Mouse (Mus musculus) cortical plate, adult 2 months (tissue): ENCODE measurements around the gene Ptpn14.

Experiments used
- CTCF ChIP-seq: fragments of 200-500 bp; IDR thresholded peaks from 2 replicates; pipeline ENCODE4 v1.5.1; 2011; ENCODE audit warnings: mild to moderate bottlenecking, control low read depth, low read length; ENCODE audit not compliant: insufficient read depth; ENCODE audit errors: extremely low read depth
- POLR2A ChIP-seq: fragments of 200-500 bp; IDR thresholded peaks from 2 replicates; pipeline ENCODE4 v1.6.1; 2011; ENCODE audit warnings: mild to moderate bottlenecking, low read length, control low read depth; ENCODE audit not compliant: insufficient read depth; ENCODE audit errors: extremely low read depth

DNA sequence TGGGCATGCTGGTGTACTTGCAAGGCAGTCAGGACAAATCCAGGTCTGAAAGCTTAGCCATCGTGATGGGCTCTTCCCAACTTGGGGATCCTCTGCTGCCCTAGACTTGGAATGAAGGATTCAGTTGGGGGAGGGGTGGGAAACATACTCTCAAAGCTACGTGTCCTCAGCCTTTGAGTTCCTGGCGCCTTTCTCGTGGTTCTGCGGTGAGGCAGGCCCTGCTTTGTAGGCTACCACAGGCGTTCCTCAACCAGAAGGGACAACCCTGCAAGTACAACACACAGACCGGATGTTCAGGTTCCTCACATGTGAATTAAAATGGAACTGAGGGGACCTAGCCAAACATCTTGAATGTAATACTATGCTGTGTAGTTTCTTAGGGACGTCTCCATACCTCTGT, 89.0 kb downstream of the Ptpn14 start:
- TF ChIP-seq POLR2A (no peak), CTCF (no peak)
